Mouse (Mus musculus): ENCODE measurements around the gene Gpcpd1. TPM values are rescaled to one million over a fixed set of nuclear protein-coding genes. Genes with fewer than 3 reads are reported as not detected.

The Gpcpd1 gene
- polyA plus RNA-seq, 1 experiment = 18.0 TPM

- no peak for TF ChIP-seq GATA1 (IDR thresholded peaks at IDR 0.05; ENCODE audit: low read length)
These were observed 14.2 kb downstream of the Gpcpd1 start for GRCm38 (mm10) chr2:132573280-132573679.

GRCm38 (mm10) chr2:132572651-132573050 lies 14.9 kb downstream of the Gpcpd1 start:
- no peak for TF ChIP-seq GATA1 (IDR thresholded peaks at IDR 0.05; ENCODE audit: low read length)

GRCm38 (mm10) chr2:132571301-132571700 lies 16.2 kb downstream of the Gpcpd1 start:
- TF ChIP-seq GATA1 (IDR thresholded peaks at IDR 0.05; ENCODE audit: low read length) = no peak

DNA sequence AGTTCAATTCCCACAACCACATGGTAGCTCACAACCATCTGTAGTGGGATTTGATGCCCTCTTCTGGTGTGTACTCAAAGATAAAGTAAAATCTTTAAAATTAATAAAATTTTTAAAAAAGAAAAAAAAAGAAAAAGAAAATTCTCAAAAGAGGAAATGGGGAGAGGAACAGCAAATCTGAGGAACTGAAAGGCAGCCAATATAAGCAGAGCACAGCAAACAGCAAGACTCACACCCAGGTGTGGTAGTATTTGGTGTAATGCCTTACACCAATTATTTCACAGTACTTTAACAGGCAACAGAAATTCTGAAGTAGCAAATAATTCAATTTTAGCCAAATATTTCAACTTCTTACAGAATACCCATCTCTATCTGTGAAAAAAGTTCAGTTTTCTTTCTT lies 16.7 kb downstream of the Gpcpd1 start:
- no peak for TF ChIP-seq GATA1 (IDR thresholded peaks at IDR 0.05; ENCODE audit: low read length)

DNA sequence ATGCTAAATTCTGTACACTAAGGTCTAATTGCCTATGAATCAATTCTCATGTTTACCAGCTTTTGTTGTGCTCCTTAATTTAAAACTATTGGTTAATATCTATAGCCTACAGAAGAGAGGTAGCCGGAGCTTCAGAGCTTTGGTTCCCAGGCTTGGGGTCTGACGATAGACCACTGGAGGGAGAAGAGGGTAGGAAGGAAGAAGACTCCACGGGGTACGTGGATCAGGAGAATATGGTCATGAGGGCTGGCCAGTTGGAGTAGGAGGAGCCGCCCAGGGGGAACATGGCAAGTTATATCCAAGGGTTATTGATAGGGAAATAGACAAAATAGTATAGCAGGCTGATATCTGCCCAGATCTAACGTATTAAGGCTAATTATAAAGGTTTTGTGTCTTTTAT lies 17.8 kb downstream of the Gpcpd1 start:
- TF ChIP-seq GATA1 (IDR thresholded peaks at IDR 0.05; ENCODE audit: low read length) = no peak

DNA sequence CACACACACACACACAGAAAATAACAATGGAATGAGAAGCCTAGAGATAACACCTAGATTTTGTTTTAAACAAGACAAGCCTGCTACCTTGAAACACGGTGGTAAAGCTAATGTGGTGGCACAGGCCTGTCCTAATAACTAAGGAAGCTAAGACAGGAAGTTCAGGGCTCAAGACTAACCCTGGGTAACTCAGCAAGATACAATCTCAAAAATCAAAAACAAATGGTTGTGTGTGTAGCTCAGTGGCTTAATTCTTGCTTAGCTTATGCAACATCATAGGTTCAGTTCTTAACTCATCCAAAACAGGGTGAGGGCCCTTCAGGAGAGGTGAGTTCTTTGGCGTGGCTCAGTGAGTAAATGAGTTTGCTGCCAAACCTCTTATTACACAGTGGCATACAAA lies 20.1 kb downstream of the Gpcpd1 start:
- TF ChIP-seq GATA1 (IDR thresholded peaks at IDR 0.05; ENCODE audit: low read length) = no peak

DNA sequence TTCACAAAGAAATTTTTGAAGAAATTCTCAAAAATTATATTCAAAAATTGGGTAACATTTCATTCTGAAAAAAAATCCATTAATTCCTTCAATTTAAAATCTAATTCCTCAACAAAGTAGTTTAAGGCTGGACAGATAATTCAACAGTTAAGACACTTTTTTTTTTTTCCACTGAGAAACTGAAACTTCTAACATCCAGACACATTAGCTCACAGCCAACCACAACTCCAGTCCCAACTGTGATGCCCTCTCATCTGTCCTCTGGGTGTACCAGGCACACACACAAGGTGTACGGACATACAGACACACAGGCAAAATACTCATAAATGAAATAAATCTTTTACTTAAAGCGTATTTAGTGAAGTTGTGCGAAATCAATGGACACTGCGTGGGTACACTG lies 25.7 kb downstream of the Gpcpd1 start:
- TF ChIP-seq GATA1 (IDR thresholded peaks at IDR 0.05; ENCODE audit: low read length) = no peak

DNA sequence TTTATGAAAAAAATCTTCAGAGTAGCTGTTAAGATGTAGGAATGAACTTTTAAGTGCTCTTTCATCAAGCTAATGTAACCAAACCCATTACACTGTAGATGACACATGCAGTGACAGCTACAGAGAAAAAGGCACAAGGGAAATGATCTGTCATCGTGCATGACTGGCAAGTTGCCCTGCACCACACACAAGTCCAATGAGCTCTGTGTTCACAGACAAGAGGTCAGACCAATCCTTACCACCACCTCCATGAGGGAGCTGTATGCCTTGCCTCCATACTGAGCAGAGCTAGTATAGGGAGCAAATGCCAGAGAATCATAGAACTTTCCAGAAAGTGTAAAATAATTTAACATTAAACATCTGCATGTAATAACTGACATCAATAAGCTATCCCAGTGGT lies 59.7 kb downstream of the Gpcpd1 start:
- TF ChIP-seq GATA1 (IDR thresholded peaks at IDR 0.05; ENCODE audit: low read length) = no peak

DNA sequence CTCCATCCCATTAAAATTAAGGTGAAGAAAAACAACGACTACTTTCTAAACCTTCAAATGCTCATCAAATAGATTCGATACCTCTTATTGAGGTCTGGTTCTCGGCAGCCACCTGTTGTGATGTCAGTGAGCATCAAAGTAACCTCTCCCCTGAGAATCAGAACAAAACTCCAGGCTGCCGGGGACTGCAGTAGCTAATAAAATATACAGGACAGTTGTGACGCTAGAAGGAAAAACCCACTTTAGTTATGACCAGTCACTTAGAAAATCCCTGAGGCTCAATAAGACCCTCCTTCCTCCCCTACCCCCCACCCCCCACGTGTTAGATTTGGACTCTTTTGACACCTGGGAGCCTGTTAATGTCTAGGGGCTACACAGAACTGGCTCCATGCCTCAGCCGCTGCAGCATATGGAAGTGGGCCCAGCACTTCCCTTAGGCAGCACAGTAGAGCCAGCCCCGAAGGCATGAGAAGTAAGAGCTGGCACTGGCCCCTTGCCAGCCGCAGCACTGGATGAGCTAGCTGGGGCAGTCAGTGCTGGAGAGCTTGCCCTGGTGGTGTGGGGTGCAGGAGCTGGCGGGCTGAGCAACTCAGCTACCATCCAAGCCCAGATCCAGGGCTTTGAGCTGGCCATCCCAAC lies 60.5 kb downstream of the Gpcpd1 start:
- TF ChIP-seq GATA1 (IDR thresholded peaks at IDR 0.05; ENCODE audit: low read length) = no peak

GRCm38 (mm10) chr2:132526110-132526509 lies 61.4 kb downstream of the Gpcpd1 start:
- no peak for TF ChIP-seq GATA1 (IDR thresholded peaks at IDR 0.05; ENCODE audit: low read length)

DNA sequence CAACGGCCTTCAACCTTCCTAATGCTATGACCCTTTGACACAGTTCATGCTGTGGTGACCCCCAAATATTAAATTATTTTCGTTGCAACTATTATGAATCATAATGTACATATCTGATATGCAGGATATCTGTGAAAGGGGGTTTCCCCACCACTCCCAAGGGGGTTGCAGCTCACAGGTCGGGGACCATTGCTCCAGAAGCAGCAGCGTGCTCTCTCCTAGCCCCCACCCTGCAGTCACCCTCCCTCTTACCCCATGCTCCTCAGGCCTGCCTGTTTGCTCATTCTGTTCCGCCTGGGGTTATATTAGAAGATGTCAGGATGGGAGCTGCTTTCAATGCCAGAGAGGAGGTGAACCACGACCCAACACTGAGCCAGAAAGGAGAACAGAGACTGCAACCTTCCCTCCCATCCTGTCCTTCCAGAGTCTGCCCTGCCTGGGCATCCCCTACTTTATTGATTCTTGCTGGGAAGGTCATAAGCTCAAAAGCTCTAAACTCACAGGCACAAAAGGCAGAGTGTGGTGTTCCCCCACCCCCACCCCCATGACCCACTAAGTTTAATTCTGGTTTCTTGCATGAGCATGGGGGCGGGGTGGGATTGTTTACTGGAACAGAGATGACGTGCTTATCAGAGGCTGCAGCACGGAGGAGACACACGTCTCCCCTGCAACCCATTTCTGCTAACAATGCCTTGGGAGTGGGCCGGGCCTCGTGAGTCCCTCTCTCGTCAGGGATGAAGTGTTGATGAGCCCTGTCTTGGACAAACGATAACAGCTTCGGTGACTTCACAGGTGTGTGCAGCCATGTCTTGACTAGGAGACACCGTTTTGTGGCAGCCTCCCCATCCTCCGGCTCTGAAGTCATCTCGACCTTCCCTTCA lies 69.3 kb downstream of the Gpcpd1 start:
- no peak for TF ChIP-seq GATA1 (IDR thresholded peaks at IDR 0.05; ENCODE audit: low read length)

DNA sequence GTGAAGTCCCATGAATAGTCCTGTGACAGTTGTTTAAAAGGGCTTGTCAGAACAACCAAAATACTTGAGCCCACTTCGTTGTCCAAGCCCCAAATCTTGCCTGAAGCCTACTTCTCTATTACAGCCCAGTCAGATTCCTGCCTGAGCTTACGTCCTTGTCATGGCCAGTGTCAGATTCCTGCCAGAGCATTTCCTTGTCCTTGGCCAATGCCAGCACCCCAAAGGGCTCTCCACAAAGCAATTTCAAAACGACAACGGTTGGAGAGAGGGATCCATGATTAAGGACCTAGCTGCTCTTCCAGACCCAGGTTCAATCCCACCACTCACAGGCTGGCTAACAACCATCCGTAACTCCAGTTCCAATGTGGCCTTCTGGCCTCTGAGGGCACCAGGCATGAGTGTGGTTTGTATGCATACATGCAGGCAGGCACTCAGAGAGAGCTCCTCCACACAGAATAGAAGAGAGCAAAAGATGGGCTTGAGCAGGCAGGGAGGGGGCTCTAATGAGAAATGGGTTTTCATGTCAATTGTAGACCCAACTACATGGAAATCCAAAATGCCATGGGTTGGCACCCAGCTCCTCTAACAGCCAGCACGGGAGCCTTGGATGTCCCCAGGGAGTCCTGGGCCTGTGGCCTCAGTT lies 70.2 kb downstream of the Gpcpd1 start:
- no peak for TF ChIP-seq GATA1 (IDR thresholded peaks at IDR 0.05; ENCODE audit: low read length)

DNA sequence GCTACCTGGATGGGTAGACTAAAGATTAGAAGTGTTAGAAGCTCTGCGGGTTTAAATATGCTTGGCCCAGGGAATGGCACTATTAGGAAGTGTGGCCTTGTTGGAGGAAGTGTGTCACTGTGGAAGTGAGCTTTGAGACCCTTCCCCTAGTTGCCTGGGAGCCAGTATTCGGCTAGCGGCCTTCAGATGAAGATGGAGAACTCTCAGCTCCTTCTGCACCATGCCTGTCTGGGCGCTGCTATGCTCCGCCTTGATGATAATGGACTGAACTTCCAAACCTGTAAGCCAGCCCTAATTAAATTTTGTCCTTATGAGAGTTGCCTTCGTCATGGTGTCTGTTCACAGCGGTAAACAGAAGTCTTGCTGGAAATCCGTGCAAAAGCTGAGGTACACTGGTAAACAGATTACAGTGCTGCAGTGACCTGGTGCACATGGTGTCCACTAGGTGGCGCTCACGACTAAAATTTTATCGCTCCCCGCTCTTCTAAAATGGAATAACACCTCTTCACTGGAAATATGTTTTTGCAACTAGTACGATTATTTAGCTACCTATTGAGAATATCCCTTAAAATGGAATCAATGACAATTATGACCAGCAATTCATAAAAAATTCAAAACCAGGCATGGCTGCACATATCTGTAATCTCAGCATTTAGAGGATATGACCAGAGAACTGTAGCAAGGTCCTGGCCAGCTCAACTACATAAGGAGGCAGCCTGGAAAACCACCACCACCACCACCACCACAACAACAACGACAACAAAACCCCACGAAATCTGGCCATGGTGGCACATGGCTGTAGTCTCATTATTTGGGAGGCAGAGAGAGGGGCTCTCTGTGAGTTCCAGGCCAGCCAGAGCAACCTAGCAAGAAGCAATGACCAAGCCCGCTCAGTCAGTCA lies 71.1 kb downstream of the Gpcpd1 start:
- no peak for TF ChIP-seq GATA1 (IDR thresholded peaks at IDR 0.05; ENCODE audit: low read length)

DNA sequence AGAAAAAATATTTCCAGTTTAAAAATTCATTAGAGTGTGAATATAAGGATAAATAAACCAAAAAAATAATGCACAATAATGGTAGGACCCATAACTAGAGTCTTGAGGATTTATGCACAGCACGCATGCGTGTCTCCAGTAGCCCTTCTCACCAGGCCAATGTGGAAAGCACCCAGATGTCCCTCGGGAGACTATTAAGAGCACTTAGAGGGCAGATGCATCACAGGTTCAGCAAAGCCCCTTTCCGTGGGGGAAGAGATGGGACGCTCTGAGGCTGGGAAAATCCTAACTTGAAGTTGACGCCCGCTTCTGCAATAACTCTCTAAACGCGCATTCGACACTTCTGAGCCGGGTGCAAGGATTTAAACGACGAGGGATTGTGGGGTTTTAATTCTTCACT lies 71.9 kb downstream of the Gpcpd1 start:
- no peak for TF ChIP-seq GATA1 (IDR thresholded peaks at IDR 0.05; ENCODE audit: low read length)

DNA sequence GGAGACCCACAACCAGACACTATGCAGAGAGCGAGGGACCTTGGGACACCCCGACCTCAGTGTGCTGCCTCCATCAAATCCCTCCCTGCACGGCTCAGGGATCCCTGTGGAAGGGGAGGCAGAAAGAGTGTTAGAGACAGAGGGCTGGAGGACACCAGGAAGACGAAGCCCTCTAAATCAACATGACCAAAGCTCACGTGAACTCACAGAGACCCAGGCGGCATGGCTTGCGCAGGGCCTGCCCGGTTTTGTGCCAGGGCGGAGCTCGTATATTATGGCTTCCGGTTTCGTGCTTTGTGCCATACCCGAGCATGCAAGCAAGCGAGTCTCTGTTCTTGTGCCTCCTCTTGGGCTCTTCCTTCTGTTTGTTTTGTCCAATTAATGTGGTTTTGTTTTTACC lies 72.5 kb downstream of the Gpcpd1 start:
- no peak for TF ChIP-seq GATA1 (IDR thresholded peaks at IDR 0.05; ENCODE audit: low read length)

Measured in G1E-ER4 (cell line).